Mouse (Mus musculus) gastrocnemius, postnatal 4 days (tissue): Measurements from ENCODE around the gene Ccdc152. TPM values are rescaled to one million over a fixed set of nuclear protein-coding genes. Genes with fewer than 3 reads are reported as not detected.
A peak's percentile ranks its signal among the peaks of the same experiment; 100 is the strongest.

Source experiments
- DNase-seq, 2 experiments: peaks; one replicate each; pipeline ENCODE4 v3.0.0; 2021 to 2022; ENCODE audit warnings: low spot score in 2 of 2, mixed read lengths in 2 of 2
- long read RNA-seq, 2 experiments: library from polyadenylated mRNA; stranded (forward); transcript quantifications; one replicate each; pipeline ENCODE4 v2.0.0; 2021
- total RNA-seq, 2 experiments: library from RNA; stranded (reverse); gene quantifications; 2 replicates each; pipeline ENCODE4 v1.2.3; 2021

Ccdc152 gene
- not detected for total RNA-seq
- long read RNA-seq, experiment 1 = 0 reads
- long read RNA-seq, experiment 2 = 0 reads

GRCm38 (mm10) chr15:3303426-3303825, at the start of gene Ccdc152:
Gene Ccdc152 (minus strand): TSS chr15:3303526.
- no peak for DNase-seq

- DNase-seq = no peak
Measured at GRCm38 (mm10) chr15:3349306-3350064, 46.2 kb upstream of the Ccdc152 start.

GRCm38 (mm10) chr15:3346682-3347081, 43.4 kb upstream of the Ccdc152 start:
- no peak for DNase-seq

- no peak for DNase-seq
Measured at GRCm38 (mm10) chr15:3344555-3344954, 41.2 kb upstream of the Ccdc152 start.

GRCm38 (mm10) chr15:3341806-3342582, 38.7 kb upstream of the Ccdc152 start:
- DNase-seq = peak; percentile 20 to 60

GRCm38 (mm10) chr15:3339847-3340246, 36.5 kb upstream of the Ccdc152 start:
- DNase-seq = no peak

- DNase-seq = no peak
Measured at GRCm38 (mm10) chr15:3332517-3332916, 29.2 kb upstream of the Ccdc152 start.

GRCm38 (mm10) chr15:3331813-3332212, 28.5 kb upstream of the Ccdc152 start:
- DNase-seq = no peak

- no peak for DNase-seq
Measured at GRCm38 (mm10) chr15:3330291-3330690, 27.0 kb upstream of the Ccdc152 start.

GRCm38 (mm10) chr15:3323041-3323440, 19.7 kb upstream of the Ccdc152 start:
- DNase-seq = no peak

GRCm38 (mm10) chr15:3319929-3320328, 16.6 kb upstream of the Ccdc152 start:
- no peak for DNase-seq

- no peak for DNase-seq
Measured at GRCm38 (mm10) chr15:3316617-3317016, 13.3 kb upstream of the Ccdc152 start.

GRCm38 (mm10) chr15:3312937-3313336, 9.6 kb upstream of the Ccdc152 start:
- peak in 1 of 2 experiments; percentile 18 for DNase-seq

GRCm38 (mm10) chr15:3309856-3310255, 6.5 kb upstream of the Ccdc152 start:
- no peak for DNase-seq

GRCm38 (mm10) chr15:3300361-3301100, 2.8 kb downstream of the Ccdc152 start:
- no peak for DNase-seq

- no peak for DNase-seq
Measured at GRCm38 (mm10) chr15:3297615-3298014, 5.7 kb downstream of the Ccdc152 start.

GRCm38 (mm10) chr15:3295986-3296385, 7.3 kb downstream of the Ccdc152 start:
- DNase-seq = no peak

- no peak for DNase-seq
Measured at GRCm38 (mm10) chr15:3293477-3293876, 9.8 kb downstream of the Ccdc152 start.

- no peak for DNase-seq
Measured at GRCm38 (mm10) chr15:3290435-3290834, 12.9 kb downstream of the Ccdc152 start.

- no peak for DNase-seq
Measured at GRCm38 (mm10) chr15:3286032-3286431, 17.3 kb downstream of the Ccdc152 start.

GRCm38 (mm10) chr15:3281737-3282136, 21.6 kb downstream of the Ccdc152 start:
- no peak for DNase-seq

- no peak for DNase-seq
Measured at GRCm38 (mm10) chr15:3281216-3281615, 22.1 kb downstream of the Ccdc152 start.
